Comparison of ENCODE assay signal across 8 mouse cellular contexts in the genomic region with DNA sequence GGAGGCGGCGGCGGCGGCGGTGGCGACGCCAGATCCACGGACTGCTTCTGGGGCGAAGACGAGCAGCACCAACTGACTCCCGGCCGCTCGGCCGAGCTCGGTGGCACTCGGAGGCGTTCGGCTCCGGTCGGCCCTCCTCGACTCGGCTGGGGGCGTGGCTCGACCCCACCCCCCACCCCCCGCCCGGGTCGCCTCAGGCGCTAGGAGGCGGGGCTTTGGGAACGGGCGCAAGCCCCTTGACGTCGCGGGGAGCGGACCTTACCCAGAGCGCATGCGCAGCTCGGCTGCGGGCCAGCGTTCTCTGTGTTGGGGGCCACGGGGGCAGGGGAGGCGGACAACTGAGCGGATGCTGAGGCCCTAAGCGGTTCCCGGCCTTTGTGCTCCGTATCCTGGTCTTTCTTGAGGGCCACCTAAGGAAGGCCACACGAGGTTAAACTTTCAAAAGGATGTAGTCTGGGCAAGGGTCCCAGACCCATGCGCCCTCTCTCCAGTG. TPM values are rescaled to one million over a fixed set of nuclear protein-coding genes. Genes with fewer than 3 reads are reported as not detected.
DNase-seq lines count a peak whose midpoint lies in the region; ATAC-seq lines count a peak whose summit lies in the region.

Zhx3 (minus strand) TSS at position 109 of the 493 bp plus-strand sequence.

- peak within 1 kb of the TSS; percentile 75 for H3K4me3 ChIP-seq in forebrain, embryonic 12.5 days (replicated peaks)
- H3K4me3 ChIP-seq in heart, embryonic 16.5 days (ENCODE audit: low read length): peak within 1 kb of the TSS; percentile 89
- peak within 1 kb of the TSS; percentile 86 for H3K4me3 ChIP-seq in liver, embryonic 15.5 days (replicated peaks)
- peak within 1 kb of the TSS; percentile 68 for H3K4me3 ChIP-seq in neural tube, embryonic 12.5 days

- H3K27ac ChIP-seq in forebrain, embryonic 12.5 days: peak within 1 kb of the TSS; percentile 98
- peak within 1 kb of the TSS; percentile 98 for H3K27ac ChIP-seq in heart, embryonic 16.5 days (ENCODE audit: low read length)
- H3K27ac ChIP-seq in liver, embryonic 15.5 days (replicated peaks): peak within 1 kb of the TSS; percentile 91
- H3K27ac ChIP-seq in neural tube, embryonic 12.5 days: peak within 1 kb of the TSS; percentile 90

- peaks cover 9% of the 10 kb centered on the region; the same call in 1 of the 2 replicates for H3K4me1 ChIP-seq in forebrain, embryonic 12.5 days
- H3K4me1 ChIP-seq in heart, embryonic 16.5 days (ENCODE audit: control insufficient read depth, insufficient read depth, low read length): peaks cover 14% of the 10 kb centered on the region
- H3K4me1 ChIP-seq in liver, embryonic 15.5 days (replicated peaks): peaks cover 17% of the 10 kb centered on the region
- H3K4me1 ChIP-seq in neural tube, embryonic 12.5 days: peaks cover 6% of the 10 kb centered on the region

- no peaks in the 10 kb centered on the region for H3K27me3 ChIP-seq in forebrain, embryonic 12.5 days
- H3K27me3 ChIP-seq in heart, embryonic 16.5 days (ENCODE audit: control insufficient read depth, insufficient read depth, low read length): no peaks in the 10 kb centered on the region
- no peaks in the 10 kb centered on the region for H3K27me3 ChIP-seq in liver, embryonic 15.5 days
- no peaks in the 10 kb centered on the region for H3K27me3 ChIP-seq in neural tube, embryonic 12.5 days (replicated peaks)

- peak; percentile 88 for DNase-seq in ES-CJ7 (ENCODE audit: low read depth, low spot score)
- peak; percentile 73 for DNase-seq in c-Kit-positive CD71-positive TER-119-positive erythroid progenitor cells, embryonic 14.5 days (ENCODE audit: low spot score)
- DNase-seq in kidney, postnatal 25 days: peak; percentile 94 to 97
- DNase-seq in telencephalon, adult 2 months (ENCODE audit: low read depth, low spot score): peak; percentile 79

- H3K9ac ChIP-seq in forebrain, embryonic 12.5 days: peak within 1 kb of the TSS; percentile 88
- peak within 1 kb of the TSS; percentile 97 for H3K9ac ChIP-seq in heart, embryonic 16.5 days (ENCODE audit: low read length)
- peak within 1 kb of the TSS; percentile 87 for H3K9ac ChIP-seq in liver, embryonic 15.5 days
- peak within 1 kb of the TSS; percentile 91 for H3K9ac ChIP-seq in neural tube, embryonic 12.5 days

- under 1% methylated on average over 34 of the region's 48 CpGs for WGBS in forebrain, embryonic 12.5 days
- WGBS in heart, embryonic 16.5 days: under 1% methylated on average over 48 of the region's 48 CpGs
- WGBS in liver, embryonic 15.5 days (ENCODE audit: insufficient replicate concordance): under 1% methylated on average over 46 of the region's 48 CpGs
- under 1% methylated on average over 45 of the region's 48 CpGs for WGBS in neural tube, embryonic 12.5 days

- 0 out of 2 replicates have a peak, but pooled peaks cover 5% of the 10 kb centered on the region for H3K9me3 ChIP-seq in forebrain, embryonic 12.5 days
- H3K9me3 ChIP-seq in heart, embryonic 16.5 days (replicated peaks; ENCODE audit: control insufficient read depth, low read length): no peaks in the 10 kb centered on the region
- H3K9me3 ChIP-seq in liver, embryonic 15.5 days (replicated peaks): no peaks in the 10 kb centered on the region
- H3K9me3 ChIP-seq in neural tube, embryonic 12.5 days: 0 out of 2 replicates have a peak, but pooled peaks cover 3% of the 10 kb centered on the region

- H3K4me2 ChIP-seq in forebrain, embryonic 12.5 days: peak within 1 kb of the TSS; percentile 83
- peak within 1 kb of the TSS; percentile 89 for H3K4me2 ChIP-seq in heart, embryonic 16.5 days (ENCODE audit: low read depth, low read length)
- peak within 1 kb of the TSS; percentile 98 for H3K4me2 ChIP-seq in liver, embryonic 15.5 days
- peak within 1 kb of the TSS; percentile 81 for H3K4me2 ChIP-seq in neural tube, embryonic 12.5 days (replicated peaks)

- peak; percentile 97 for ATAC-seq in forebrain, embryonic 12.5 days (ENCODE audit: low FRiP score)
- ATAC-seq in heart, embryonic 16.5 days (replicated peaks; ENCODE audit: extremely low read depth, insufficient read depth, low FRiP score): peak; percentile 96
- ATAC-seq in liver, embryonic 15.5 days (ENCODE audit: insufficient read depth): peak; percentile 92
- peak; percentile 98 for ATAC-seq in neural tube, embryonic 12.5 days (ENCODE audit: low FRiP score, low read depth)

- H3K36me3 ChIP-seq in forebrain, embryonic 12.5 days (replicated peaks): no peaks in the 10 kb centered on the region
- no peaks in the 10 kb centered on the region for H3K36me3 ChIP-seq in heart, embryonic 16.5 days (ENCODE audit: control insufficient read depth, insufficient read depth)
- H3K36me3 ChIP-seq in liver, embryonic 15.5 days (replicated peaks): no peaks in the 10 kb centered on the region
- no peaks in the 10 kb centered on the region for H3K36me3 ChIP-seq in neural tube, embryonic 12.5 days

RNA-seq across cellular contexts. Expression of gene Zhx3, which starts in this region (rescaled TPM):
- polyA plus RNA-seq in forebrain, embryonic 12.5 days (2016; fragmentation: Nextera tagmentation; extraction: Ambion mirVana): 16.0 and 16.5 TPM in 2 replicates
- polyA plus RNA-seq in heart, embryonic 16.5 days (2015; fragmentation: Nextera tagmentation; extraction: Ambion mirVana): 6.8 and 7.5 TPM in 2 replicates
- 2.3 and 2.8 TPM in 2 replicates for polyA plus RNA-seq in liver, embryonic 15.5 days (2015; fragmentation: Nextera tagmentation; extraction: Ambion mirVana)
- 15.2 and 16.2 TPM in 2 replicates for polyA plus RNA-seq in neural tube, embryonic 12.5 days (2016; fragmentation: Nextera tagmentation; extraction: Ambion mirVana)

Comparison
In these comparisons a context has a peak if more than half of its experiments do, and no peak if none do; other contexts are left out.
1. Peak in every context shown above with its lines: DNase-seq, ATAC-seq, H3K4me3 ChIP-seq and H3K27ac ChIP-seq.